Mouse (Mus musculus): ENCODE data around the gene Nsf. TPM values are rescaled to one million over a fixed set of nuclear protein-coding genes. Genes with fewer than 3 reads are reported as not detected.
A peak's percentile ranks its signal among the peaks of the same experiment; 100 is the strongest.
"Not testable (repeated sequence)": the region's sequence is repeated elsewhere in the genome, so short reads cannot be mapped to it uniquely, and the experiment has no call there.

Nsf gene
- polyA plus RNA-seq, 1 experiment from 2014 or later, result 26.8 TPM

DNA sequence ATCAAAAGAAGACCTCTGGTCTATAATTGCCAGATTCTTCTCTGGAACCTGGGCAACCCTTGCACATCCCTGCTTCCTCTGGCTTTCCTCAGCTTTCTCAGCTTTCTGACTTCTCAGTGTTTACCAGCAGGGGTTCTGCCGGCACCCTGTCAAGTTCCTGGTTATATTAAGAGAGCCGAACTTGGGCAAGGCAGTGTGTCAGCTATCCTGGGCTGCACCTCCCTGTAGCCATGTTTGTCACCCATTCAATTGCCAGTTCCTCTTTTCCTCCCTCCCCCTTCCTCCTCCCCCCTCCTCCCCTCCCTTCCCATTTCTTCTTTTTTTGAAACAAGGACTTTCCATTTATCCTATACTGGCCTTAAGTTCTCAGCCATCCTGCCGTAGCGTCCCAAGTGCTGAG is 38.8 kb upstream of the Nsf start:
- H3K4me2 ChIP-seq (ENCODE audit: low read length), result no peak overlapping the region
- no peaks in the 10 kb centered on the region for H3K9me3 ChIP-seq (ENCODE audit: control insufficient read depth, low read length)
- no peaks in the 10 kb centered on the region for H3K27me3 ChIP-seq (ENCODE audit: control insufficient read depth, insufficient read depth, low read length)
- no peak overlapping the region for H3K9ac ChIP-seq (ENCODE audit: low read length)
- no peak for ATAC-seq (ENCODE audit: insufficient number of reproducible peaks, insufficient read depth, low FRiP score, low read depth)
- 66% methylated on average over 4 of the region's 4 CpGs for WGBS
- H3K4me1 ChIP-seq (ENCODE audit: control insufficient read depth in 2 of 2, insufficient read depth in 2 of 2, low read length in 2 of 2), result no peaks in the 10 kb centered on the region
- no peaks in the 10 kb centered on the region for H3K36me3 ChIP-seq (ENCODE audit: control insufficient read depth, insufficient read depth, low read length)
- no peak overlapping the region for H3K4me3 ChIP-seq (ENCODE audit: control insufficient read depth in 1 of 2, insufficient read depth in 1 of 2, low read depth in 1 of 2, low read length in 2 of 2)
- H3K27ac ChIP-seq (replicated peaks in 1 of 2; ENCODE audit: control insufficient read depth in 1 of 2, insufficient read depth in 1 of 2, low read depth in 2 of 2, low read length in 2 of 2), result no peak overlapping the region

DNA sequence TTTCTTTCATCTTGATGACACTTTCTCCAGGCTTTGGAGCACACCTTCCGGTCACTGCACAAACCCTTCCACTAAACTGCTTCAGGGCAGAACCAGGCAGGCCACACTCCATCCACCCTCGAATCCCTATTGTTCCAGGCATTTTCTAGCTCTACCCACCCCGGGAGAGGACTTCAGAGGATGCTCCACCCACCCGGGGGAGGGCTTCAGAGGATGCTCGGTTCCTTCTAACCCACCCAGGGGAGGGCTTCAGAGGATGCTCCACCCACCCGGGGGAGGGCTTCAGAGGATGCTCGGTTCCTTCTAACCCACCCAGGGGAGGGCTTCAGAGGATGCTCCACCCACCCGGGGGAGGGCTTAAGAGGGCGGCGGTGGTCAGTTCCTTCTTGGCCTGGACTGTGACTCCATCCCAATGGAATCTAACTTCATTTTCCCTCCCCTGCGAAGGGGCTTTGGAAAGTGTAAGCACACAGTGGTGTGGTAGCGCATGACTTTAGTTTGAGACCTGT is 36.2 kb upstream of the Nsf start:
- H3K4me3 ChIP-seq (ENCODE audit: control insufficient read depth in 1 of 2, insufficient read depth in 1 of 2, low read depth in 1 of 2, low read length in 2 of 2); H3K4me2 ChIP-seq (ENCODE audit: low read length); H3K27me3 ChIP-seq (ENCODE audit: control insufficient read depth, insufficient read depth, low read length); H3K9me3 ChIP-seq (ENCODE audit: control insufficient read depth, low read length); H3K4me1 ChIP-seq (ENCODE audit: control insufficient read depth in 2 of 2, insufficient read depth in 2 of 2, low read length in 2 of 2); H3K9ac ChIP-seq (ENCODE audit: low read length); H3K27ac ChIP-seq (replicated peaks in 1 of 2; ENCODE audit: control insufficient read depth in 1 of 2, insufficient read depth in 1 of 2, low read depth in 2 of 2, low read length in 2 of 2): not testable (repeated sequence)
- peaks cover 11% of the 10 kb centered on the region; the same call in 1 of the 2 replicates for H3K36me3 ChIP-seq (ENCODE audit: control insufficient read depth, insufficient read depth, low read length)
- ATAC-seq (ENCODE audit: insufficient number of reproducible peaks, insufficient read depth, low FRiP score, low read depth), result peak; percentile 67
- 17% methylated on average over 12 of the region's 12 CpGs for WGBS

DNA sequence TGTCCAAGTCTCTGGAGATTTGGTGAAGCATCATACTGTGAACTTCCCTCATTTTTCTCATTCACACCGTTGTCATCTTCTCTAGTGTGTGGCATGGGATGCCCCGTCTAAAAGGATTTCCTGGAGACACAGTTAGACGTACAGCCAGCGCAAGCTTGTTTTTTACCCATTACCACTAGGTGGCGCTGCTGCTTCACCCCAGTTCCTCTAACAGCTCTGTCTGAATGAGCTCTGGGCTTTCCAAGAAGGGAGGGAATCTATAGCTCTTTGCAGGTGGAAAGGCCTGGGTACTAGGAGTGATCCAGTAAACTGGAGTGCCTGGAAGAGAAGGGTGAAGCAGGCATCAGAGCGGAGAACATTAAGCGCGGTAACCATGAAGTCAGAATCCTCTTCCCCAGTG is 33.6 kb upstream of the Nsf start:
- peaks cover 37% of the 10 kb centered on the region for H3K36me3 ChIP-seq (ENCODE audit: control insufficient read depth, insufficient read depth, low read length)
- no peaks in the 10 kb centered on the region; a peak in 1 of 4 replicates for H3K4me1 ChIP-seq (ENCODE audit: control insufficient read depth in 2 of 2, insufficient read depth in 2 of 2, low read length in 2 of 2)
- 28% methylated on average over 8 of the region's 8 CpGs for WGBS
- H3K4me3 ChIP-seq (ENCODE audit: control insufficient read depth in 1 of 2, insufficient read depth in 1 of 2, low read depth in 1 of 2, low read length in 2 of 2), result no peak overlapping the region
- H3K27ac ChIP-seq (replicated peaks in 1 of 2; ENCODE audit: control insufficient read depth in 1 of 2, insufficient read depth in 1 of 2, low read depth in 2 of 2, low read length in 2 of 2), result no peak overlapping the region
- H3K9me3 ChIP-seq (ENCODE audit: control insufficient read depth, low read length), result no peaks in the 10 kb centered on the region
- H3K4me2 ChIP-seq (ENCODE audit: low read length), result no peak overlapping the region
- no peaks in the 10 kb centered on the region for H3K27me3 ChIP-seq (ENCODE audit: control insufficient read depth, insufficient read depth, low read length)
- ATAC-seq (ENCODE audit: insufficient number of reproducible peaks, insufficient read depth, low FRiP score, low read depth), result no peak
- no peak overlapping the region for H3K9ac ChIP-seq (ENCODE audit: low read length)

DNA sequence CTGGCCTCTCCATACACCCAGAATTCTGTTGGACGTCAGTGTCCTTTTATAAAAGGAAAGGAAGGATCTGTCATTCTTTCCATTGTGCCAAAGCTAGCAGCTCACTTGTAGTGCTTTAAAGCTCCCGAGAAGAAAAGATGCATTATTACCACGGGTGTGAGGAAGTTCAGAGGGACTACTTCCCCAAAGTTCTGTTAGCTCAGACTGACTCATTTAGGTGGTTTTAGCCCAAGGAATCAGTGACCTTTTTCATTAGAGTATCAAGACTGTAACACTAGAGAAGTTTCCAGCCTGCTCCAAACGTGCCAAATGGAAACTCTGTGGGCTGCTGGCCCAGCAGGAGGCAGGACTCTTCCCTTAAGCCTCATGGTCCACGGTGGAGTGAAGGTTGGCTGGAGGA is 30.2 kb upstream of the Nsf start:
- Histone ChIP-seq H3K4me2 (ENCODE audit: low read length) (no peak overlapping the region), H3K27me3 (ENCODE audit: control insufficient read depth, insufficient read depth, low read length) (no peaks in the 10 kb centered on the region), H3K4me1 (ENCODE audit: control insufficient read depth in 2 of 2, insufficient read depth in 2 of 2, low read length in 2 of 2) (peaks cover 0 to 2% of the 10 kb centered on the region in 2 experiments; a peak in 2 of 4 replicates), H3K9ac (ENCODE audit: low read length) (no peak overlapping the region), H3K4me3 (ENCODE audit: control insufficient read depth in 1 of 2, insufficient read depth in 1 of 2, low read depth in 1 of 2, low read length in 2 of 2) (no peak overlapping the region), H3K36me3 (ENCODE audit: control insufficient read depth, insufficient read depth, low read length) (peaks cover 70% of the 10 kb centered on the region), H3K9me3 (ENCODE audit: control insufficient read depth, low read length) (no peaks in the 10 kb centered on the region), H3K27ac (replicated peaks in 1 of 2; ENCODE audit: control insufficient read depth in 1 of 2, insufficient read depth in 1 of 2, low read depth in 2 of 2, low read length in 2 of 2) (no peak overlapping the region)
- ATAC-seq (ENCODE audit: insufficient number of reproducible peaks, insufficient read depth, low FRiP score, low read depth), result no peak
- WGBS, result 37% methylated on average over 5 of the region's 5 CpGs

DNA sequence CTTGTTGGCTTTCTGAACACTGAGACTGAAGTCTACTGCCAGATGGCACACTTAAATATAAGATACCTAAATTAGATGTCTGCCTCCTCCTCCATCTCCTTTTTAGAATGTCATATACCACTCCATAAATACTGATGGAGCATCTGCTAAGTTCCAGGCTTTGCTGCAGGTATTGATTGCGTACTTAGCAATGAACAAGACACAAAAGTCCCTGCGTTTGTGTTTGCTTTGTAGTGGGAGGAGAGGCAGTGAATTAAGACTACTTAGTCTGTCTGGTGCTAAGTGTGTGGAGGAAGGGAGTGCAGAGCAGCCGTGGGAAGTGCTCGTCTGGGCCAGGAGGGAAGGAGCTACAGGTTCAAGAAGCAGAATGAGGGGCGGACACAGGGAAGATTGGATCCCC is 28.0 kb upstream of the Nsf start:
- WGBS, result 70% methylated on average over 5 of the region's 5 CpGs
- Histone ChIP-seq H3K27ac (replicated peaks in 1 of 2; ENCODE audit: control insufficient read depth in 1 of 2, insufficient read depth in 1 of 2, low read depth in 2 of 2, low read length in 2 of 2) (no peak overlapping the region), H3K9ac (ENCODE audit: low read length) (no peak overlapping the region), H3K36me3 (ENCODE audit: control insufficient read depth, insufficient read depth, low read length) (peaks cover 86% of the 10 kb centered on the region), H3K9me3 (ENCODE audit: control insufficient read depth, low read length) (no peaks in the 10 kb centered on the region), H3K4me1 (ENCODE audit: control insufficient read depth in 2 of 2, insufficient read depth in 2 of 2, low read length in 2 of 2) (peaks cover 0 to 2% of the 10 kb centered on the region in 2 experiments; a peak in 2 of 4 replicates), H3K4me3 (ENCODE audit: control insufficient read depth in 1 of 2, insufficient read depth in 1 of 2, low read depth in 1 of 2, low read length in 2 of 2) (no peak overlapping the region), H3K4me2 (ENCODE audit: low read length) (no peak overlapping the region), H3K27me3 (ENCODE audit: control insufficient read depth, insufficient read depth, low read length) (no peaks in the 10 kb centered on the region)
- no peak for ATAC-seq (ENCODE audit: insufficient number of reproducible peaks, insufficient read depth, low FRiP score, low read depth)

DNA sequence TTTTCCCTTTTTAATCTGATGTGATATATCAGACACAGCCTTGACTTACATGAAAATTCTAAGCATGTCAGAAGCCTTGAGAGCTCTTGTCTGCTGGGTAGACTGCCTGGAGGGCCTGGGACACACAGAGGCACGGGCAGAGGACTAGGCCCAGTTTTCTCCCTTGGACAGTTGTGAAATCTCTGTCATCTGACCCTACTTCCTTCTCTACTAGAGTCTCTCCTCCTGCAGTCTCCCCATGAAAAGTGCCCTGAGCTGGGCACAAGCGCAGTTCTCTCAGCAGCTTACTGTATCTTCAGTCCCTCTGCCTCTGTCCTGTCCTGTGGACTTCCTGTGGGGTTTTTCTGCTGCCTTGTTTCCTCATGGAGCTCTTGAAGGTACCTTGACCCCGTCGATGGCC is 25.5 kb upstream of the Nsf start:
- Histone ChIP-seq H3K36me3 (ENCODE audit: control insufficient read depth, insufficient read depth, low read length) (peaks cover 92% of the 10 kb centered on the region), H3K4me2 (ENCODE audit: low read length) (no peak overlapping the region), H3K9me3 (ENCODE audit: control insufficient read depth, low read length) (no peaks in the 10 kb centered on the region), H3K4me1 (ENCODE audit: control insufficient read depth in 2 of 2, insufficient read depth in 2 of 2, low read length in 2 of 2) (peaks cover 0 to 2% of the 10 kb centered on the region in 2 experiments; a peak in 2 of 4 replicates), H3K9ac (ENCODE audit: low read length) (no peak overlapping the region), H3K27me3 (ENCODE audit: control insufficient read depth, insufficient read depth, low read length) (no peaks in the 10 kb centered on the region), H3K27ac (replicated peaks in 1 of 2; ENCODE audit: control insufficient read depth in 1 of 2, insufficient read depth in 1 of 2, low read depth in 2 of 2, low read length in 2 of 2) (no peak overlapping the region; a peak in 1 of 4 replicates), H3K4me3 (ENCODE audit: control insufficient read depth in 1 of 2, insufficient read depth in 1 of 2, low read depth in 1 of 2, low read length in 2 of 2) (no peak overlapping the region)
- WGBS, result 54% methylated on average over 4 of the region's 4 CpGs
- ATAC-seq (ENCODE audit: insufficient number of reproducible peaks, insufficient read depth, low FRiP score, low read depth), result no peak

DNA sequence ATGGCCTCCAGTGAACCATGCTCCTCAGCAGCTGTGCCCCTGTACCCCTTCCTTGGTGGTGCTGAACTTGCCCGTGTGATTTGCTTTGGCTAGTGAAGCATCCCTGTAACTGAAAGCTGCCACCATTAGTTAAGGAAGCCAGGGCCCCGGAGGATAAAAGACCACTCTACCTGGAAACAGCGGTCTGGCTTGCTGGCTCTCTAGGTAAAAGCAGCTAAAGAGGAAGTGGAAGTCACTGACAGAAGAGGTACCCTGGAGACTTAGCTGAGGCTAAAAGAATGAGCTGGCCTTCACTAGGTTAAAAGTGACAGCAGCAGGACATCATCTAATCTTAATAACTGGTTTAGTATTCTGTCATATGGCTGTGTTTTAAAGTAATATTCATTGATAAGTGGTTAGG is 17.0 kb upstream of the Nsf start:
- Histone ChIP-seq H3K4me2 (ENCODE audit: low read length) (no peak overlapping the region), H3K4me1 (ENCODE audit: control insufficient read depth in 2 of 2, insufficient read depth in 2 of 2, low read length in 2 of 2) (peaks cover 0 to 13% of the 10 kb centered on the region in 2 experiments; a peak in 2 of 4 replicates), H3K9me3 (ENCODE audit: control insufficient read depth, low read length) (no peaks in the 10 kb centered on the region), H3K9ac (ENCODE audit: low read length) (no peak overlapping the region), H3K27ac (replicated peaks in 1 of 2; ENCODE audit: control insufficient read depth in 1 of 2, insufficient read depth in 1 of 2, low read depth in 2 of 2, low read length in 2 of 2) (no peak overlapping the region), H3K27me3 (ENCODE audit: control insufficient read depth, insufficient read depth, low read length) (no peaks in the 10 kb centered on the region), H3K4me3 (ENCODE audit: control insufficient read depth in 1 of 2, insufficient read depth in 1 of 2, low read depth in 1 of 2, low read length in 2 of 2) (no peak overlapping the region), H3K36me3 (ENCODE audit: control insufficient read depth, insufficient read depth, low read length) (peaks cover 65% of the 10 kb centered on the region)
- 90% methylated on average over 3 of the region's 3 CpGs for WGBS
- ATAC-seq (ENCODE audit: insufficient number of reproducible peaks, insufficient read depth, low FRiP score, low read depth), result no peak

DNA sequence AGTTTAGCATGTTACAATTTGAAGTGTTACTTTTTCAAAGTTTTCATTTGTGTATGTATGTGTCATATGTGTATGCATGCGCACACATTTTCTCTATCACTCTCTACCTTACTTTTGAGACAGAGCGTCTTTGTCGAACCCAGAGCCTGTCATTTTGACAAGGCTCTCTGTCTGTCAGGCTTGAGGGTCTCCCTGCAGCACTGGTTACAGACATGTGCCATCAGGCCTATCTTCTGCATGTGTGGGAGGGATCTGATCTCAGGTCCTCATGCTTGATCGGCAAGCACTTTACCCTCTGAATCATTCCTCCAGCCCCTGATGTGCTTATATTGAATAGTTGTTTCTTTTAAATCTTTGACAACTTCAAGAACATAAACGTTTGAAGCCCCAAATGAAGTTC is 15.4 kb upstream of the Nsf start:
- Histone ChIP-seq H3K27me3 (ENCODE audit: control insufficient read depth, insufficient read depth, low read length) (no peaks in the 10 kb centered on the region), H3K9ac (ENCODE audit: low read length) (no peak overlapping the region), H3K36me3 (ENCODE audit: control insufficient read depth, insufficient read depth, low read length) (peaks cover 49% of the 10 kb centered on the region), H3K4me3 (ENCODE audit: control insufficient read depth in 1 of 2, insufficient read depth in 1 of 2, low read depth in 1 of 2, low read length in 2 of 2) (no peak overlapping the region), H3K27ac (replicated peaks in 1 of 2; ENCODE audit: control insufficient read depth in 1 of 2, insufficient read depth in 1 of 2, low read depth in 2 of 2, low read length in 2 of 2) (no peak overlapping the region), H3K4me1 (ENCODE audit: control insufficient read depth in 2 of 2, insufficient read depth in 2 of 2, low read length in 2 of 2) (peaks cover 0 to 14% of the 10 kb centered on the region in 2 experiments; a peak in 2 of 4 replicates), H3K9me3 (ENCODE audit: control insufficient read depth, low read length) (no peaks in the 10 kb centered on the region), H3K4me2 (ENCODE audit: low read length) (no peak overlapping the region)
- ATAC-seq (ENCODE audit: insufficient number of reproducible peaks, insufficient read depth, low FRiP score, low read depth), result no peak
- WGBS, result 88% methylated on average over 5 of the region's 5 CpGs
